Mouse (Mus musculus) small intestine, adult 2 months (tissue): Measurements from ENCODE around the gene Rcn2.

Source experiments
- CTCF ChIP-seq: fragments of 200-500 bp; IDR thresholded peaks from 2 replicates; pipeline ENCODE4 v1.5.1; 2012; ENCODE audit warnings: low read depth, mild to moderate bottlenecking, control low read depth, inconsistent platforms, low read length, moderate library complexity, mixed read lengths; ENCODE audit not compliant: insufficient replicate concordance, insufficient read length; ENCODE audit errors: extremely low read depth
- POLR2A ChIP-seq: fragments of 200-500 bp; IDR thresholded peaks from 2 replicates; pipeline ENCODE4 v1.6.1; 2012; ENCODE audit warnings: low read depth, mild to moderate bottlenecking, control low read depth, inconsistent platforms, low read length, moderate library complexity

GRCm38 (mm10) chr9:56079587-56079986 is 37.9 kb downstream of the Rcn2 start:
- TF ChIP-seq POLR2A = no peak
- no peak for TF ChIP-seq CTCF
